Mouse (Mus musculus): ENCODE results near the gene Frmd8. TPM values are rescaled to one million over a fixed set of nuclear protein-coding genes. Genes with fewer than 3 reads are reported as not detected.
A peak's percentile ranks its signal among the peaks of the same experiment; 100 is the strongest.

Frmd8 gene
- polyA plus RNA-seq, 2 experiments from 2014 or later = 62.6 to 85.3 TPM

GRCm38 (mm10) chr19:5848826-5849672 is 26.0 kb downstream of the Frmd8 start:
- ATAC-seq = no peak

GRCm38 (mm10) chr19:5848032-5848825 is 26.8 kb downstream of the Frmd8 start:
- no peak for ATAC-seq

- ATAC-seq = no peak
Measured at GRCm38 (mm10) chr19:5847306-5847796, 27.7 kb downstream of the Frmd8 start.

- ATAC-seq = no peak
Measured at GRCm38 (mm10) chr19:5846557-5847305, 28.3 kb downstream of the Frmd8 start.

DNA sequence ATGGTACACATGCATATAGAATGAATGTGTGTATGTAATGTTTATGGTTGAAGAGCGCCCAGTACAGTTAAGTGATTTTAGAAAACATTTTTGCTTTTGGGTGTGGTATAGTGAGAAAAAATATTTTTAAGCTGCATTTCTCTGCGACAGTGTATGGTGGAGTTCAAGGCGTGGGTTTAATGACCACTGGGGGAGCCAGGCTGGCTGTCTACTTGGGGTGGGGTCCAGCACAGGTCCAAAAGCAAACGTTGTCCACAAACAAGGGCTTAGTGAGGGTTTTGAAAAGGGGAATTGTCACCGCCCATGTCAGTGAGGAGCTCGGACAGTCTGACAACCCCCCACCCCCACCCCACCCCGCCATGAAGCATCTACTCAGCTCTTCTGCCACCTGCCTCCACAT is 28.9 kb downstream of the Frmd8 start:
- no peak for ATAC-seq

DNA sequence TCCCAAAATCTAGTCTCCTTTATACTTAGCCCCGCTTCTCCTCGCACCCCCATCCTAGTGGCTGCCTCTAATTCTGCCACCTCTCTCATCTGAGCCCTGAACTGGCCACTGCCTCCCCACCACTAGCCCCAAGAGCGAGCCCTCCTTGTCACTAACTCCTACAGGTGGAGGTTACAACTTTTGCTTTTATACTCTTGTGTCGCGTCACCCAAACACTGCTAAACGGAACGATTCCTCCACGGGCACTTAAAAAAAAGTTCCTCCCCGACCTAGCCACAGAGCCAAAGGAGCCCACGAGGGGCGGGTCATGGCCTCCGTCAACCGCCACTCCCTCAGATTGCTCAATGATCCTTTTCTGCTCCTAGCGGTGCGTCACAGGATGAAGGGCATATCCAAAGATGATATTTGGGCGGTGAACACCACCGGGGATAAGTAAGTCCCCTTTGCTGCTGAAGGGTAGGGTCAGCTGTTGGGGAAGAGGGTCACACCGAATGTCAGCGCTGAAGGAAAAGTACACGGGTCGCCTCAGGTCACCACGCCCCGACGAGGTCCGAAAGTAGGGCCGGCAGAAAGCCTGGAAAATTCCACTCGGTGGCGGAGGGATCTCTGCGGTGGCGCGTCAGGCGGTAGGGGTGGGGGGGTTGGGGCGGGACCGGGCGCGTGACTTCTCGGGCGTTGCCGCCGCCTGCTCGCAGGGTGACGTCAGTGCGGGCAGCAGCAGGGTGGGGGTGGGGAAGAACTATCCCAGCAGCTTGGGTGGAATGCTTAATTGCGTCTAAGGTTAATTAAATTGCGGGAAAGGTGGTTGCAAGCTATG is 29.5 kb downstream of the Frmd8 start:
- peak; percentile 46 for ATAC-seq

GRCm38 (mm10) chr19:5844831-5845318 is 30.2 kb downstream of the Frmd8 start:
- peak; percentile 20 for ATAC-seq

DNA sequence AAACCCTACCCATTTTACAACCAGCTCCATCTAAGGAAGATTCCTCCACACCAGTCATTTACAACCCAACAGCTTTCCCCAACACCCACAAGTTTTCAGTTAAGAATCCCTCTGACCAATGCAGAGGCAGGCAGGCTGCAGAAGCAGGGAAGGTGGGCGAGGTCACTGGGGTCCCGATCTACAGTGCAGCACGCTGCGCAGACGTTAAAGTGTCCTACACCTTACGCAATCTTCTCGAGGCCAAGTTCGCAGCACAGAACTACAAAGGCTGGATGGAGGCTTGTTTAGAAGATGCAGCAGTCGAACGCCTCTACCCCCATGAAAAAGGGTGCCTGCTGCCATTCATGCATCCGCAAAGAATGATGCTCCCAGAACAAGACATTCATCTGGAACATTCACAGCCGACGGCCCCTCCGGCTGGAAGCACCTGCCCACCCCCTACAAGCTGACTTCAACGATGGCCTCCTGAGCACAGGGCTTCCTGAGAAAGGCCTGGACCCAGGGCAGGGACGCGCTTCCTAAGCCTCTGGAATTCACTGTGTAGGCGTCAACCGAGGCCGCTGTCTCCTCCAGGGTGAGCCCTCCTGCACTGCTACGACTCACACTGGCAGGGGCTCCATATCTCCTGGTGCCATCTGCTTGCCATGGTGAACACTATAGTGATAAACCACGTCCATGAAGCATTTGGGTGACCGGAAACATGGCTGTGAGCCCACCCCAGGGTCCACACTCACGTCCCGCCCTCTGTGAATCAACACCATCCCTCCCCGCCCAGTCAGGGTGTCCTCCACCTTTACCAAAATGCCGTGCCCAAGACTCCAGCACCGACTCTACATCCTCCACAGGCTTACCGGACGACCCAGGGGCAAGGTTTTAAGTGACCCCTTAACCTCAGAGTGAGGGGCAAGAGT is 31.0 kb downstream of the Frmd8 start:
- ATAC-seq = no peak

GRCm38 (mm10) chr19:5842785-5843730 is 32.0 kb downstream of the Frmd8 start:
- no peak for ATAC-seq

- ATAC-seq = no peak
Measured at GRCm38 (mm10) chr19:5841999-5842784, 32.9 kb downstream of the Frmd8 start.

DNA sequence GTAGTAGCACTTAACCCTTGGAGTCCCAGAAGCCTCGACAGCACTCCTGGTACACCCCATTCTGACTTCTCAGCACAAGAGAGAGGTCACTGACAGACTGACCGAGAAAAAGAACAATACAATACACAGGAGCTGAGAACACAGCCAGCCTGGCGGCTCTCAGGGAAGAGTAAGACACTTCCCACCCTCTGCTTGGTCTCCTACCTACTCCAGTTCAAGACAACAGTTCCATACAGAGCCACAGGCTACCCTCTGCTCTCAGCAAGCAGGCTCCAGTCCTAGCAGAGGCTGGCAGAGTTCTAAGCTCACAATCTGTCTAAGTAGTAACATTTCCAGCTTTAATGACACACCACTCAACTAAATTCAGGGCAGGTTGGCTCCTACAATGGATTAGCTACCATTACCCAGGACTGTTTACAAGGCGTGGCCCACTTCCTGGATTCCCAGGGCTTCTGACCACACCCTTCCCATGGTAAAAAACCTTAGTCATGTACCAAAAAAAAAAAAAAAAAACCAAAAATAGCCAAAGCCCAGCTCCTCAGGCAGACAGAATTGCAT is 33.6 kb downstream of the Frmd8 start:
- no peak for ATAC-seq

- ATAC-seq = no peak
Measured at GRCm38 (mm10) chr19:5840890-5841388, 34.1 kb downstream of the Frmd8 start.

GRCm38 (mm10) chr19:5840086-5840889 is 34.8 kb downstream of the Frmd8 start:
- no peak for ATAC-seq

GRCm38 (mm10) chr19:5839317-5840085 is 35.6 kb downstream of the Frmd8 start:
- ATAC-seq = no peak

GRCm38 (mm10) chr19:5838892-5839165 is 36.2 kb downstream of the Frmd8 start:
- ATAC-seq = no peak

DNA sequence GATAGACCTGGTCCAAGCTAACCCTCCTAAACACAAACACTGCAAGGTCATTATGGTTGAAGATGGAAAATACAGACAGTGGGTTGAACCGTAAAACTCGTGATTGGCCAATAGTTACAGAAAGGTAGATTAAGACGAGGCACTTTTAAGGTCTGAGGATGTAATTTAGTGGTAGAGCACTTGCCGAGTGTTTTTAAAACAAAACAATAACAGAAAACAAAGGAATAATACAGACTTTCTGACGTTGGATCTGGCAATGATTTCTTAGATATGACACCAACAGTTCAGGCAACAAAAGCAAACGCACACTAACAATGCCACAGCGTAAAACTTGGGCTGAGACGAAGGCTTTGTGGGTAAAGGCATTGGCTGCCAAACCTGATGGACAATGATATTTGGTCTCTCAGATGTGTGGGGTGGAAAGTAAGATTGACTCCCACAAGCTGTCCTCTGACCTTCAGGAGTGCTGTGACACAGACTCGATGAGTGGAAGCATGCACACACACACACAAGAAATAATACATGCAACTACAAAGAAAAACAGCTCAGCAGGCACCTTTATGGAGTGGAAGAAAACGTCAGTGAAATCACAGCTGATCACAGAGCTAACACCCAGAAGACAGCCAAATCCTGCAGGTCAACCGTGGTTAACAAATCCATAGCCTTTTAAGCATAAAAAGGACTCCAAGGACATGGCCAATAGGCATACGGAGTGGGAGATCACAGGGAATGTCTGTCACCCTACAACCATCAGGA is 36.8 kb downstream of the Frmd8 start:
- ATAC-seq = no peak
